Mouse (Mus musculus) kidney, postnatal 14 days (tissue): Measurements from ENCODE around the gene Srp54c.
"Not testable (repeated sequence)": the region's sequence is repeated elsewhere in the genome, so short reads cannot be mapped to it uniquely, and the experiment has no call there.

ENCODE experiments used
- DNase-seq: peaks from one replicate; pipeline ENCODE4 v3.0.0; 2022; ENCODE audit warnings: mixed read lengths

The Srp54c gene

DNA sequence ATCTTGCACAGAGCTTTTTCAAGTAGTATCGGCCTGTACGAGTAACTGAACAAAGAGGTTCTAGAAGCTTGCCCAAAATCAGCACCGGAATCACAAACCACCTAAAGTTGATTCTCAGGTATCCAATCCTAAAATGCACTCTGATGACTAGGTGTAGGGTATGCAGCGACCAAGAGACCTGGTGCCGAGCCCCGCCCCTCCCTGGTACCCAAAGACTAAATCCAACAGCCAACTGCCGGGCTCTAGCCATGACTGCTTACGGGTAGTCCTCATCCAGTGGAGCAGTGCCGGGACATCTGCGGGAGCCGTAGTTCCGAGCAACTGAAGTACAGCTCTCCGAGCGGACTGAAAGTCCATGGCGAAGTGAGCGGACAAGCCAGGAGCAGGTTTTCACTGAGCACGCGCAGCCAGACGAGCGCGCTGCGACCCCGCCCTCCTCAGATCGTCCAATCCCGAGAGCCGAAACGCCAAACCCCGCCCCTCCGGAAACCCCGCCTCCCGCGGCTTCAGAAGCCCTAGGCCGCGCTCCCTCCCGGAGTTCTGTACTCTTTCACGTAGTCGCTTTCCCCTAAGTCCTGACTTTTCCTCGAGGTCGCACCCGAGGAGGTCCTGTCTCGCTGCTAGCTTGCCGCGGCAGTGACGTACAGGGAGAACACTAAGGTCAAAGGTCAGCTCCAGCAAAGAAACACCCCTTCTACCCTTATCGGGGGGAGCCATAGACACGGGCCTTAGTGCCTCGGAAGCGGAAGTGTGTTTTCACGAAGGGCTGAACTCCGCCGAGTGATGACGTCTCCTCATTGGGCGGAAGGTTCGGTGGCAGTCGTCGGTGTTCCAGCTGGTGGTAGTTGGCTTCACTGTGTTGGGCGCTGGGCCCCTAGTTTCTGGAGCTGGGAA is at the start of gene Srp54c:
Srp54c (plus strand) TSS at position 543 of the 894 bp plus-strand sequence.
- not testable (repeated sequence) for DNase-seq

DNA sequence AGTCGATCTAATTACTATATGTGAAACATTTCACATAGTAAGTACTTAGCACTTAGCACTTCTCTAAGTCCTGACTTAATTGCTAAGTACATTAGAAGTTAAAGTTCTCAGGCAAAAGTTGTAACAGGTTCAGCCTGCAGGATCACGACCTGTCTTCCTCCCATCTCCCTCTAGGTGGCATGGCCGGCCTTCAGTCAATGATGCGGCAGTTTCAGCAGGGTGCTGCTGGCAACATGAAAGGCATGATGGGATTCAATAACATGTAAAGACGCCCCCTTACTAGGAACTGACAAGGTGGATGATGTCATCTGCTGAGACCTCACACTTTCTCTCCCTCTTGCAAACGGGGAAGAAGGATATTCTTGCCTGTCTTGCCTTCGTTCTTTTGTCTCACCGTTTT is 42.3 kb upstream of the Srp54c start:
- DNase-seq, result not testable (repeated sequence)

DNA sequence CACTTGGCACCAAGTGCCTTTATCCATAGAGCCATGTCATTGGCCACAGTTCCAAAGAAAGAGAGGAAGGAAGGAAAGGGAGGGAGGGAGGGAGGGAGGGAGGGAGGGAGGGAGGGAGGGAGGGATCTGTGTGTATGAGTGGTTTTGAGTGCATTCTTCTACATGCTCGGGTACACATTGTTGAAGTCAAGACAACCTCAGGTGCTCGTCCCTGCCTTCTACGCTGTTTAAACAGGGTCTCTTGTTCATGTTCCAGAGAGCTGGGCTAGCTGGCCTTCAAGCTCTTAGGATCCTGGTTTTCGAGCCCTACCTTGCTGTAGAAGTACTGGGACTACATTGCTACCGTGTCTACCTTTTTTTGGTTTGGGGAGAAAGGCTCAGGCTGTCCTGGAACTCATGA is 40.8 kb upstream of the Srp54c start:
- not testable (repeated sequence) for DNase-seq

DNA sequence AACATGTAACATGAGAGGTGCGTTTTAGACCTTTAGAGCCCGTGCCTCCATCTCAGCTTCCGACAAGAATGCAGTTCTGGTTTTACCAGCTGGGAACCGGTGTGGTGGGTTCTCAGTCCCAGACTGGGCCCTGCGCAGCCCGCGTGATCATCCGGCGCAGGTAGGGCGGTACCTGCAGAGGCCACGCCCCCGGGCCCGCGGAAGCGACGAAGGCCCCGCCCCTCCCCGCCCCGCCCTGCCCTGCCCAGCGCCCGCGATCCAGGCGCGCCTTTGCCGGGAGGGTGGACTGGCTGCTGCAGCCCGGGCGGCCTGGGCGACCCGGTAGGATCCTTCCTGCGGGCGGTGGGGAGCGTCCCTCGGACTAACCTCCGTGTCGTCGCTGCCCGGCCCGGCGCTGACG is 30.7 kb upstream of the Srp54c start, which contains the start of gene 1700047I17Rik2:
1700047I17Rik2 (plus strand) TSS at position 287 of the 400 bp plus-strand sequence.
- DNase-seq, result not testable (repeated sequence)

DNA sequence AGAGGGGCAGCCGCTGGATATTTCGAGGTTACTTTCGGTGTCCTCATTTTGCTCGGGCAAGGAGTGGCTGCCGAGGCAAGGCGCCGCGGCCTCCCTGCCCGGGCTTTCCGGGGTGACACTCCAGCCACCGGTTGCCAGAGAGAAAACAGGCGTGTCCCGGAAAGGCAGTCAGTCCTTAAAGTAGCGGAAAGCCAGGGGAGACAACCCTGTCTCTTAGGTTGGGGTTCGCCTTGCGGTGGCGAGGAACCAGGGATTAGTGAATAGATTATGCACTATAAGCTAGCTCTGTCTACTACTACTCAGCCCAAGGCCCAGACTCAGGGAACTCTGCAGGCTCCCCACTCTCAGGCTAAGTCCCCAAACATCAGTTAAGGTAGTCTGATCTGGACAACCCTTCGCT is 30.2 kb upstream of the Srp54c start:
- not testable (repeated sequence) for DNase-seq

DNA sequence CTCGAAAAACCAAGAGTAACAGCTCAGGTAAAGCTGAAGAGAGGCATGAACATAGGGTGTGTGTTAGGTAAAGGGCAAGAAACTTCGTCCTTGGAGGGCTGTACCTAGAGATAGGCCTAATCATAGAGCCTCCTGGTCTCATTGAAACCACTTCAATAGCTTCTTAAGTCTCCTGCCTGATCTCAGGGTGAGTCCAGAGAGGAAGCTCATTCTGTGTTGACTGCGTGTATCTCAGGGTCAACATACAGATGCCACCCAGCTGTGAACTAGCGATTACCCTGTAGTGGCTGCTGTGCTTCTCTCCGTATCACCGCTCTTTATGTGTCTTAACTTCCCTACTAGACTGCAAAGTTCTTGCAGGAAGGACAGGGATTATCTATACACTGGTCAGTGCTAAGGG is 17.0 kb upstream of the Srp54c start:
- DNase-seq, result not testable (repeated sequence)

DNA sequence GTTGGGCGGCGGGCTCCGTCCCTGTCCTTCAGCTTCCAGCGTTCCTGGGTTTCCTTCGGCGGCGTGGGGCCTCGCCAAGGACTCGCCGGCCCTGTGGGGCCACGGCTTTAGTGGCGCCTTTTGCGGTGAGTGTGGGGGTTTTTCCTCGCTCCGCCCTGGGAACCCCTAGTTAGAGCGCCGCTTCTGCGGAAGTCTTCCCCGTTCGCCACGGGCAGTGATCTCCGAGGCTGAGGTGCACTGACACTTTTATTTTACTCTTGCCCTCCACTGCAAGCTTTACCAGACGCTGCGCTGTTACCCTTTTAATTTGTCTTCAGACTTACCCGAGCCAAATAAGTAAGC is 523 bp downstream of the Srp54c start:
- not testable (repeated sequence) for DNase-seq

DNA sequence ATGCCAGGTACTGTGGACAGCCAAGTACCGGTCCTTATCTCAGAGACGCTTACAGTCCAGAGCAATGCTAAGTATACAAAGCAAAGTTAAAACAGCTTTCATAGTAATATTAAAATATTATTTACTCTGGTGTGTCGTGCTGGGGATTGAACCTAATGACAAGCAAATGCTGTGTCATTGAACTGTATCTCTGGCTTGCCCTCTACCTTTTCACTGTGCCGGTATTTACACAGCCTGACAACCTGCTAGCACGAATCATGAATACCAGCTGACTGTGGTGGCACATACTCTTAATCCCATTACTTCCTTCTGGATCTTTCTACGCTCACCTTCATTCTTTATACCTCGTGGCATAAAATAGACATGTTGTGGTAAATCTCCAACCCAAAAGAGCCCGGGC is 12.3 kb downstream of the Srp54c start:
- DNase-seq, result not testable (repeated sequence)

DNA sequence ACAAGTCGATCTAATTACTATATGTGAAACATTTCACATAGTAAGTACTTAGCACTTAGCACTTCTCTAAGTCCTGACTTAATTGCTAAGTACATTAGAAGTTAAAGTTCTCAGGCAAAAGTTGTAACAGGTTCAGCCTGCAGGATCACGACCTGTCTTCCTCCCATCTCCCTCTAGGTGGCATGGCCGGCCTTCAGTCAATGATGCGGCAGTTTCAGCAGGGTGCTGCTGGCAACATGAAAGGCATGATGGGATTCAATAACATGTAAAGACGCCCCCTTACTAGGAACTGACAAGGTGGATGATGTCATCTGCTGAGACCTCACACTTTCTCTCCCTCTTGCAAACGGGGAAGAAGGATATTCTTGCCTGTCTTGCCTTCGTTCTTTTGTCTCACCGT is 32.0 kb downstream of the Srp54c start:
- not testable (repeated sequence) for DNase-seq

DNA sequence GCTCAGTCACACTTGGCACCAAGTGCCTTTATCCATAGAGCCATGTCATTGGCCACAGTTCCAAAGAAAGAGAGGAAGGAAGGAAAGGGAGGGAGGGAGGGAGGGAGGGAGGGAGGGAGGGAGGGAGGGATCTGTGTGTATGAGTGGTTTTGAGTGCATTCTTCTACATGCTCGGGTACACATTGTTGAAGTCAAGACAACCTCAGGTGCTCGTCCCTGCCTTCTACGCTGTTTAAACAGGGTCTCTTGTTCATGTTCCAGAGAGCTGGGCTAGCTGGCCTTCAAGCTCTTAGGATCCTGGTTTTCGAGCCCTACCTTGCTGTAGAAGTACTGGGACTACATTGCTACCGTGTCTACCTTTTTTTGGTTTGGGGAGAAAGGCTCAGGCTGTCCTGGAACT is 33.4 kb downstream of the Srp54c start:
- DNase-seq, result not testable (repeated sequence)

DNA sequence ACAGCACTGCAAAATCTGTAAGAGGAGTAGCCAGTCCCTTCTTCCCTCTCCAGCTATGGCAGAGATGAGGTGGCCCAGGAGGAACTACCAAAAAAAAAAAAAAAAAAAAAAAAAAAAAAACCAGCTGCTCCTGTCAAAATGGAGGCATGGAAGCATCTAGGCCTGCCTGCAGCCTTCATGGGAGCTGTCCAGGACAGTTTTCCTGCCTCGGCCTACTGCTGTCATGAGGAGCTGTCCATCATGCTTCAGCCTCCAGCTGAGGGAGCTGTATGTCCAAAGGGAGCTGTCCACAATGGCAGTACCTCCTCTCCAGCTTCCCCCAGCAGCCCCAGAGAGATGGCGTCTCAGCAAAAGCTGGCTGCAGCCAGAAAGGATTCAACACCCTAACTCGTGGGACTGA is 42.3 kb downstream of the Srp54c start:
- DNase-seq, result no peak

DNA sequence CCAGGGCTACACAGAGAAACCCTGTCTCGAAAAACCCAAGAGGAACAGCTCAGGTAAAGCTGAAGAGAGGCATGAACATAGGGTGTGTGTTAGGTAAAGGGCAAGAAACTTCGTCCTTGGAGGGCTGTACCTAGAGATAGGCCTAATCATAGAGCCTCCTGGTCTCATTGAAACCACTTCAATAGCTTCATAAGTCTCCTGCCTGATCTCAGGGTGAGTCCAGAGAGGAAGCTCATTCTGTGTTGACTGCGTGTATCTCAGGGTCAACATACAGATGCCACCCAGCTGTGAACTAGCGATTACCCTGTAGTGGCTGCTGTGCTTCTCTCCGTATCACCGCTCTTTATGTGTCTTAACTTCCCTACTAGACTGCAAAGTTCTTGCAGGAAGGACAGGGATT is 47.6 kb downstream of the Srp54c start:
- not testable (repeated sequence) for DNase-seq

DNA sequence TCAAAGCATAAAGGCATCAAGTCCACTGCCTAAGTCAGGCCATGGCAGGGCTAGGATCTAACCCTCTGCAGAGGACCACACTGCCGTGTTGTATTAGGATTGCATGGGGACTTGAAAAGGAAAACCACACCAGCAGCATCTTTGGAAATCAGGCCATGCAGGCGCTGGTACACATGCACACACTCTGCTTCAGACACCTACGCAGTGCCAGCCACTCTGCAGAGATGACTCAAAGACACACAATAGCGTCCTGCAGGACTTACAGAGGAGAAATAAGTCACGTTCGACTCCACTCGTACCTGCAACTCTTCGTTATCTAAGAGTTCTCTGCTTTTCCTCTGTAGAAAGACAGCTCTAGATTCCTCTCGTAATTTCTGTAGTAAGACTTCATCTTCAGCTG is 68.1 kb downstream of the Srp54c start:
- no peak for DNase-seq

DNA sequence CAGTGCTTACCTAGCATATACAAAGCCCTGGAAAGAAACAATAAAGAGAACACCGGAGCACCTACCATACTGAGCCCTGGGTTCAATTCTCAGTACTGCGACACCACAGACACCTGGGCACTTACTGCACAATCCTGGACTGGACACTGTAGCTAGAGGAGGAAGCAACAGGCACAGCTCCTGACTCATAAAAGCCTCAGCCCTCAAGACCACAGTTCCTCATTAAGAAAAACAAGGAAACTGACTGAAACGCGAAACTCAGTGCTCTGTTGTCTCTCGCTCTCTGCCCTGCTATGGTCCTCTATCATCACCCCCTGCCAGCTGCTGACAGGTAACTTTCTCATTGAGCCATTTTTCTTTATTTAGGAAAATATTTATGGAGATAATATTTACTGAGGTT is 69.4 kb downstream of the Srp54c start, which contains the start of gene 1110008L16Rik:
1110008L16Rik (plus strand) TSS at position 242 of the 400 bp plus-strand sequence.
- DNase-seq, result no peak

DNA sequence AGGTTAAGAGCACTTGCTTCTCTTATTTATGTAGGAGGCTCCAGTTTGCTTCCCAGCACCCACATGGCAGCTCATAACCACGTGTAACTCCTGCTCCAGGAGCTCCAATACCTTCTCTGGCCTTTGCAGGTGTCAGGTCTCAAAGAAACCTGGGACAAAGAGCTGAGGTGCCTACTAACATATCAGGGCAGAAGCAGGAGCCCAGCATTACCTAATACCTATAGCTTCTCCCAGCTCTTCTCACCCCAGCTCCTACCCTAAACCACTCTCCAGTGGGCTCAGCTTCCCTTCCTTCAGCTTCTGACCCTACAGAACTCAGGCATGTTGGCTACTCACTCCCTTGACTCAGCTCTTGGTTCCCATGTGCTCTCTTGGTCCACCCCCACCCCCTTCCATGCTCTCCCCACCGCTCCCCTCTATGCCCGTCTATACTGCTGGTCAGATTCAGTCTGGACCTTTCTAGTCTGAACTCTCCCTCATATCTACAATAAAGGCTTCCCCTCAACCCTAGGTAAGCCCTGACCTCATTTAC is 70.9 kb downstream of the Srp54c start:
- no peak for DNase-seq

DNA sequence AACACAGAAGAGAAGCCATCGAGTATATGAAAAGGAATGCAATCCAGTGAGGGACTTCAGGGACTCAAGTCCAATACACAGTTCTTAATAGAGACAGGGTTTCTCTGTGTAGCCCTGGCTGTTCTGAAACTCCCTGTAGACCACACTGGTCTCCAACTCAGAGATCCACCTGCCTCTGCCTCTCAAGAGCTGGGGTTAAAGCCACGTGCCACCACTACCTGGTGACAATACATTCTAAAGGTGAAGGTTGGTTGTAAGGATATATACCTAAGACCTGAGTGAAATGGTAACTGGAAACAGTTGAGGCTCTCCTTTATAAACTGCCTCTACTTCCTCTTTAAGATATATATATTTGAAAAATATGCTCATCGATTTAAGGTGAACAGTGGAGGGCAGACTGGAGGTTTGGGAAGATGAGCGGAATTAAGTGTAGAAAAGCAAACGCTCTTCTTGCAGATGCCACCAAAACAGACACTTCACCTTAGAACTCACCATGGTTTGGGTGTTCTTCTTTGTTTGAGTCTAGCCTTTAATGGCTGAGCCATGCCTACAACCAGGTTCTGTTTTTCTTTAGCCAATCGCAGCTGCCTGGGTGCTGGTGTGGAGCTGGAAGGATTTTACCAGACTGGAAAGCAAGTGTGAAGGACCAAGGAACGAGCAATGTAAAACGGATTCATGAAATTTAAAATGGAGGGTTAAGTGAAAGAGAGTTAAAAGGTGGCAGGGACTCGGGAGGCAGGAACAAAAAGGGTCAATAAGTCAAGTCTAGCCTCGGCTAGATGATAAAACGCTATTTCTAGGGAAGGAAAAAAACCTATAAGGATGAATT is 71.7 kb downstream of the Srp54c start:
- DNase-seq, result no peak

DNA sequence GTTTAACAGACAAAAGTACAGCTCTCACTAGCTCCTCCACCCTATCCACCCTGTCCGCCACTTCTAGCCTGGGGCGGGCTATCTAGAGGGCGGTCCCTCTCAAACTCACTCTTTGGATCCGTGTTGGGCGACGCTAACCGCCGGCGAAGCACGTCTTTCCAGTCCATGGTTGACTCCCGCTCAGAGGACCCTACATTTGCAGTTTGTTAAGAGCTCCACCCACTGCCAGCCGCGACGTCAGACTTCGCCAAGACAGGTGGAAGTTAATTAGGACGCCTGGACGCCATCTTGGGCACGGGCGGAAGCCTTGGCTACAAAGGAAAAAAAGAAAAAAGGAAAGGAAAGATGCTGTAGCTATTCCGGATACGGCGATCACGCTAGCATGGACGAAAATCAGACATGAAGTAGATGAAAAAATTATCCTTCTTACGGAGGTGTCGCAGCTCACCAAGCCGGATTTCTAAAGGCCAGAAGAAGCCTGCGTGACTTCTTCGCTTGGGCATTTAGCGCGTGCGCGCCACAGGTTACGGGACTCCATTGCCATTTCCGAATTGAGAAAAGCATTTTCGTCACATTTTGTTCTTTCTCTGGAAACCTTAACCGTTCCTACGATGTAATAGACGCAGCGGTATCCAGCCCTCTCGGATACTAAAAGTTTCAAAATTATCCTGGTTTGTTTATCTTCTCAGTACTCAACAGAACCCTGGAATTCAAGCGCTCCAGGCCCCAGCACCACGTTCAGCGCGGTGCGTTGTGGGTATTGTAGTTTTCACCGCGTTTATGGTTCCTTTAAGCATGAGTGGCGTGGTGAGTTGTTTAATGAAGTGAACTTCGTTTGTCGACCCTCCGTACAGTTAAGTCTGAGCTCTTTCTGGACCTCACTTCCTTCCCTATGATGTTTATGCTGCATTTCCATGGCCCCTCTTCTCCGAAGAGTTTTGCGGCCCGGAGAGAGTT is 72.8 kb downstream of the Srp54c start, which contains the start of gene Ppp2r3c:
Ppp2r3c (minus strand) TSS at position 514 of the 957 bp plus-strand sequence.
- DNase-seq, result peak; percentile 94

DNA sequence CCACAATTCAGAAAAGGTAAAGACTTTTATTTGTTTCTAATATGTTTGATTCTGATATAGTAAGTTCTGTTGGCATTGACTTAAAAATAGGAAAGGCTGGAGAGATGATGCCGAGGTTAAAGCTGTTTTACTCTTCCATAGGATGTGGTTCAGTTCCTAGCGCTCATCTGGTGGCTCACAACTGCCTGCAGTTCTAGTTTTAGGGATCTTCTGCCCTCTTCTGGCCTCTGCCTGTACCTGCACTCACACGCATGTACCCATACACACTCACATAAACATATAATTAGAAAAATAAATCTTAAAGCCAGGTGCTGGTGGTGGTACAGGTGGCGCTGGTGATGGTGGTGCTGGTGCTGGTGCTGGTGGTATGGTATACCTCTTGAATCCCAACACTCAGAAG is 76.4 kb downstream of the Srp54c start:
- no peak for DNase-seq

DNA sequence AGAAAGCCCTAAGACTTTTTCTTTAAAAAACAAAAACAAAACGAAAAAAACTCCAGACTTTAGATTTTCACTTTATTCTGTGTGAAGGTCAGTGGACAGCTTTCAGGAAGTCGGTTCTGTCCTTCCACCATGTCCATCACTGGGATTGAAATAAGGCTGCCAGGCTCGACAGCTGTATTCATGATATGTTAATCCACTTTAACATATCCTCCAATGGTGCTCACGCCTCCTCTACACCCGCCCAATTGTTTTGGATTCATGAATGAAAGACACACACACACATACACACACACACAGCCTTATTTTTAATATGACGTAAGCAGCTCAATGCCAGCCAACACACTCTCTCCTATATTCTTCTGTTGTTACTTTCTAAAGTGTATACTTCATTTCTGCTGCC is 77.6 kb downstream of the Srp54c start:
- no peak for DNase-seq

DNA sequence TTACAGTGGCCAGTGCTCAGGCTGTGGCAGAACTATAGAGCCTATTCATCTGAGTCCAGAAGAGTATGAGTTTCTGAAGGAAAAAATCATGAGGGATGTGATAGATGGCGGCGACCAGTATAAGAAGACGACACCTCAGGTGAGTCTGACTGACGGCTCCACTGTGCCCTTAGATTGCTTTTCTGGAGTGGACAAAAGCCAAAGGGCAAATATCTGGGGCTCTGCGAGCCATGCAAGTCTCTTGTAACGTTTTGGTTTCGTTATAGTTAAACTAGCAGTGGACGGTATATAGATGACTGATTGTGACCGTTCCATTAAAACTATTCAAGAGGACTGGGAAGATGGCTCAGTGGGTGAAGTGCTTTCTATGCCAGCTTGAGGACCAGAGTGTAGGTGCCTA is 78.8 kb downstream of the Srp54c start:
- peak; percentile 27 for DNase-seq

DNA sequence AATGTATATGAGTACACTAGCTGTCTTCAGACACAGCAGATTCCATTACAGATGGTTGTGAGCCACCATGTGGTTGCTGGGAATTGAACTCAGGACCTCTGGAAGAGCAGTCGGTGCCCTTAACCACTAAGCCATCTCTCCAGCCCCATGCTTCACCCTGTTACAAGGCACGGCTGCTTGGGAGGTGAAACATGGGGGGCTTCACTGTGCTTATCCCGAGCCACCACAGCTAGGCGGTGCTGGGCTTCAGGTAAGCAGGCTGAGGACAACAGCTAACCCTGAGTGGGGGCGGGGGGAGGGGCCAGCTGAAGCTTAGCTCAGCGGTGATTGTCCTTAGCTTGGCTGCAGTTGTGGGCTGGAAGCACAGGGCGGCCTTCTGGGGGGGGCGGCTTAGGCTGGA is 79.5 kb downstream of the Srp54c start:
- DNase-seq, result no peak

DNA sequence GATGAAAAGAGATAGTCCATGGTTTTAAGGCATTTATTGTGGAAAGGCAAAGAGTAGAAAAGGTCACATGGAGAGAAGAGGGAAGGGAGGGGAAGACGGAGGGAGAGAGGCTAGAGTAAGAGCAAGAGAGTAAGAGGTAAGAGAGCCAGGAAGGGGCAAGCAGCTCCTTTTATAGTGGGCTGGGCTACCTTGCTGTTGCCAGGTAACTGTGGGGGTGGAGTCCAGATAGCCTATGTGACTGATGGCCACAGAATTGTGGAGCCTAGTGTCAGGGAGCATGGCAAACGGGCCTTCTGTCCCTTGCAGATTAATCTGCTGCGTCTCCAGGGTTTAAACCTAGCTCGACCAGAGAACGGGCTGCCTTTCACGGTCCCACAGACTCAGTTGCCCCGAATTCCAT is 81.9 kb downstream of the Srp54c start:
- no peak for DNase-seq
